Mouse (Mus musculus) adrenal gland, adult (tissue): ENCODE results near the gene Haus8.
"Not testable (repeated sequence)": the region's sequence is repeated elsewhere in the genome, so short reads cannot be mapped to it uniquely, and the experiment has no call there.

ENCODE experiments used
- DNase-seq, 2 experiments: peaks; one replicate each; pipeline ENCODE4 v3.0.0; 2022 to 2023; ENCODE audit warnings: low spot score in 1 of 2; ENCODE audit not compliant: inconsistent age in 2 of 2

Gene Haus8

DNA sequence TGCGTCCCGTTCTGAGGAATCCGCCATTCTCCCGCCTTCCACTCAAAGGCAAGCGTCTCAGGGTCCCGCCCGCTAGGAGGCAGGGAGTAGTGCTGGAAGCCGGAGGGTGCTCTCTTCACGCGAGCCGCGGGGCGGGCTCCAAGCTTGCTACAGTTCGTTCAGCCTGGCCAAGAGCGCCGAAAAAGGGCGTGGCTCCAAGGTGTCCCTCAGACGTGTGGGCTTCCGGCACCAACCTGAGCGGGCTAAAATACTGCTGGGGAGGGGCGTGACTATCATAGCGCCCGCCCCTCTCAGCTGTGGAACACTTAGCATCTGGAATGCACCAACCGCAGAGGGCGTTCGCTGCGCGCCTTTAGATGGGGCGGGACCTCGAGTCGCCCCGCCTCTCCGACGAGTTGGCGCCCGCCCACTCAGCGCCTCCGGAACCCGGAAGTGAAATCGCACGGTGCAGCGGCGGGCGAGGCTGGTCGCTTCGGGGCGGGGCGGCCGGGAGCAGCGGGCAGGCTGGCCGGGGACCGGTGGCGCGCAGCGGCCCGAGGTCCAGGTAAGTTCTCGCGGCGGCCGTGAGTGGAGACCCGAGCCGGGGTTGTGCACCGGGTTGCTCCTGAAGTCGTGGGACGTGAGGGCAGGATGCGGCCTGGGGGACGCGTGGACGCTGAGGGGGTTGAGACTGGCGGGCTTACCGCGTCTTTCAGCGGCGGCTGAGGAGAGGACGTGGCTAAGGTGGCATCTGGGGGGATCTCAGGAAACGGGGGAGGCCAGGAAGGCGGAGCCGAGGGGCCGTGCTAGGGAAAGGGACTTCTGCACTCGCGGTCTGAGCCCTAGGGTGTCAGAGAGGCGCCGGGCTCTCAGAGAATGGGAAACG is at the start of gene Haus8, which contains the start of gene Myo9b:
Gene Haus8, minus strand, starts transcription at position 649 of the 865 bp plus-strand sequence.
Gene Myo9b, plus strand, starts transcription at position 429 of the 865 bp plus-strand sequence.
- DNase-seq, result peak; percentile 98 to 99

DNA sequence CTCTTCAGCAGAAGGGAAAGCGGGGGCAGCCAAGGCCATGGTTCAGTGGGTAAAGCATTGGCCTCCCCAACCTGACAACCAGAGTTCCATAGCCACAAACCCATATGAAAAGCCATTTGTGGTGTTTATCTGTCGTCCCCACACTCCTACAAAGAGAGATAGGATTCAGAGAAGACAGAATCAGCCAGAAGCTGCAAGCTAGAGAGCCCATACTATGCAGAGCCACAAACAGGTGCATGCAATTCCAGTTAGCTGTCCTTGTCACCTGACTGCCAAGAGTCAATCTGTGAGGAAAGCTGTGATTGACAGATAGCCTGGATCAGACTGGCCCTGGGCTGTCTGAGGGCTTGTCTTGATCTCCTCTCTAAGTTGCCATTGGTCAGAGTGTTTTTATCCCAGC is 47.0 kb upstream of the Haus8 start:
- not testable (repeated sequence) for DNase-seq

DNA sequence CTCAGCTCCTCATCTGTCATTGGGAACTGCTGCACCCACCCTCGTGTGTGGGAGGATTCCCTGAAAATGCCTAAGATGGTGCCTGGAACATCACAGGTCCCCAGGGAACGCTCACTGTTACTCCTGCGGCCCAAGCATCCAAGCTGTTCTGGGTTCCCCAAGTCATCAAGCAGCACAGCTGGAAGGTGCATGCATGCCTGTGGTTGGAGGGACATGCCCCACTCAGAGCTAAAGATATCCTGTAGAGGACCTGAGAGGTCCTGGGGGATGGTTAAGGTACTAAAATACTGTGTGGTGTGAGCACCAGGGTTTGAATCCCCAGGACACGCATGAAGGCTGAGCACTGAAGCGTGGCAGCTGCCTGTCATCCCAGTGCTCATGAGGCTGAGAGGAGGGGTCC is 45.9 kb upstream of the Haus8 start:
- not testable (repeated sequence) for DNase-seq

DNA sequence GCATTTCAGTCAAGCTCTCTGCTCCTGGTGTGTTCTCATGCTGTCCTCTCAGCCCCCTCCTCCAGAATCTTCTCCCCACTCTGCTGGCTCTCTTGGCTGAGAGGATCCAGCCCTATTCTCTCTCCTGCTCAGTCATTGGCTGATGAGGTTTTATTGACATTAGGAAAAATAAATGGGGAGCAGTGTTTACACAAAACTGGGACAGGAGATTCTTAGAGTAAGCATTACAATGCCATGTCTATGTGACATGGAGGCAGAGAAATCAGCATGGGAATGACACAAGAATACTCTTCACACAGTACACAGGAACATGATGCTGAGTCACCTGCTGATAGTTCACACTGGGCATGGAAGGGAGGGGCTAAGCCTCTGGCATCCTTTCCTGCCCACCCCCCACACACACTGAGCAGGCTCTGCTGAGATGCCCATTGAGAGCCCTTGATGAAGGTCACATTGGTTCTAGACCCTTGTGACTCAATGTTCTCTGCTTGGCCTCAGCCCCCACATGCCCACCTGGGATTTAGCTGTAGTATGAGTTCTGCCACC is 43.8 kb upstream of the Haus8 start:
- DNase-seq, result no peak

DNA sequence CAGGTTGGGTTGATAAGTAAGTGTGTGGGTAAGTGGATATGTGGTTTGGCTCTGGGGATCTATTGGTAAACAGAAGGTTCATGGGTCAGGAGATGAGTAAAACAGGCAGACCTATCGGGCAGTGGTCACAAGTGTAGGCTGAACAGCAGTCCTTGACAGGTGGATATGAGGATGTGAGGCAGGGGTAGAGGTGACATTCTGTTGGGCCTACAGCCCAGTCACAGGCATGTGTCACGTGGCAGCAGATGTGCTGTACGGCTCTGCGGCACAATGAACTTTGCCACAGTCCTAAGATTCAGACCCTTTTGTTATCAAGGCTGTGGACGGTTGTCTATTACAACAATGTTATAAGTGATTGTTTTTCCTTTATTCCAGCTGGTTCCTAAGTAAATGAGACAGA is 43.2 kb upstream of the Haus8 start:
- no peak for DNase-seq

GRCm38 (mm10) chr8:71313951-71314350 is 41.2 kb upstream of the Haus8 start:
- no peak for DNase-seq

GRCm38 (mm10) chr8:71312700-71313099 is 40.0 kb upstream of the Haus8 start:
- peak; percentile 82 to 91 for DNase-seq

DNA sequence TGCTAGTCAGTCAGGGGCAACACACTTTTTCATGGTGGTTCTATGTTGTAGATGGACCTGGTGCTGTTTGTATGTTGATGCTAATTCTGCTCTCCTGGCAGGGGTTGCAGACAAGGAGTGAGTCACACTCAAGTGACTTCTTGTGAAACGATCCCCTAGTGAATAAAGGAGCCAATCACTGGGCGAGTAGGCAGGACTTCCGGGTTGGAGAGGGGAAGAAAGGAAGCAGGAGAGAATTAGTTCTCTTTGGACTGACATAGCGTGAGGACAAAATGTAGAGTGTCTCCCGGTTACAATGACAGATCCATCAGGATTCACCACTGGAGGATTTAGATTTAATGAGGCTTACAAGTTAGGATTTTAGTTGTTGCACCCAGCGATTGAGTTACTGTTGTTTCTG is 37.7 kb upstream of the Haus8 start:
- peak; percentile 52 to 80 for DNase-seq

DNA sequence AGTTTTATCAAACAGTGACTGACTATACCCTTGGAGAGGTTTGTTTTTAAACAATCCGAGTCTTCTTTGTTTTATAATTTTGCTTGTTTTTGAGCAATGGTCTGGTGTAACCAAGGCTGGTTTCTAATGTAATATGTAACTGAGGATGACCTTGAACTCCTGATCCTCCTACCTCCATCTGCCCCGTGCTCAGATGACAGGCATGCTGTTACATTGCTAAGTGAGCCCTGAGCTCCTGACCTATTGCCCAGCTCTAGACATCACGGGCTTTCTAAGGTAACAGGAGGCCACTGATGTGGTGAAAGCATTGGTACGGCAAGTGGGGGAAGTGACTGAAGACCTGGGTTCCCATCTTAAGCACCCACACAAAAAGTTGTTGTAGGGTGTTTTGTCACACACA is 35.2 kb upstream of the Haus8 start:
- DNase-seq, result no peak

DNA sequence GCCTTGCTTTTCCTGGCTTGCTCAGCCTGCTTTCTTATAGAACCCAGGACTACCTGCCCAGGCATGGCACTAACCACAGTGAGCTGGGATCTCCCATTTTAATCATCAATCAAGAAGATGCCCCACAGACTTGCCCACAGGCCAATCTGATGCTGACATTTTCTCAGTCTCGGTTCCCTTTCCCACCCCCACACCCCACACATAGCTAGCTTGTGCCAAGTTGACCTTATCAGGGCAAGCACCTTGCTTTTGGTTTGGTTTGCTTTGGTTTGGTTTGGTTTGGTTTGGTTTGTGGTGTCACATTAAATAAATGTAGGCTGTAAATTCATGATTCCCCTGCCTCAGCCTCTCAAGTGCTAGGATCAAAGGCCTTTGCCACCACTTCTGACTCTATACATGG is 34.6 kb upstream of the Haus8 start:
- no peak for DNase-seq

DNA sequence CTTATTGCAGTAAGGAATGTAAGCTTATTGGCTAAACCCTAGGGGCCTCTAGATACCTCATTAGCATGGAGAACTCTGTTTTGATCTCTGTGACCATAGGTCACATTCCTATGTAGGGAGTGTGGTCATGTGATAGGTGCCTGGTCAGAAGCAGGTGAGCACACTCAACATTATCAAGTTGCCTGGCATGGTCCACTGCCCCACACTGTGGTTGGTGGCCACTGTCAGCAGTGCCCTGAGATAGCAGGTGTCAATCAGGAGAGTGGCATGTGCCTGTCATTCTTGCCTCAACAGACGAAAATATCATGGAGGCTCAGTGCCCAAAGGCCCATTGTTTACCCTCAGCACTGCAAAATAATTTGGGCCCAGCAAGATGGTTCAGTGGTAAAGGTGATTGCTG is 33.3 kb upstream of the Haus8 start:
- no peak for DNase-seq

GRCm38 (mm10) chr8:71303632-71304031 is 30.9 kb upstream of the Haus8 start:
- peak in 1 of 2 experiments; percentile 45 for DNase-seq

GRCm38 (mm10) chr8:71302788-71303187 is 30.1 kb upstream of the Haus8 start:
- DNase-seq, result no peak

GRCm38 (mm10) chr8:71299716-71300115 is 27.0 kb upstream of the Haus8 start:
- no peak for DNase-seq

- no peak for DNase-seq
Measured at GRCm38 (mm10) chr8:71297439-71297838, 24.7 kb upstream of the Haus8 start.

GRCm38 (mm10) chr8:71296784-71297183 is 24.1 kb upstream of the Haus8 start:
- no peak for DNase-seq

DNA sequence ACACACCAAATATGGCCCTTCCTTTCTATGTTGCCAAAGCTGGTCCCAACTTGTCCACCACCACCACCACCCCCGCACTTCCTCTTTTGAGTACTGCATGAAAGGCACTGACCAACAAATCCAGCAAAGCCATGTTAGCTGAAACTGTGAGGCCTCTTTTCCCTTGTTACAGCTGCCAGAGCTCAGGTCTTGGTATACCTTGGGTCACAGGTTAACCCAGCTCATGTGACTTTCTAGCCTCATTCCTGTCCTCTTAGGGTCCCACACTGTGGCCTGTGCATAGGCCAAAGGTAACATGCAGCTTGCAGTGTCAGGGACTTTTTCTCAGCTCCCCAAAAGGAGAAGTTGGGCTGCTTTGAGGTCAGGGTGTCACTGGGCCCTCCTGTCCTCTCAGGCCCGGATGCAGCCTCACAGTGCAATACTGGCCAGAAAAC is 23.5 kb upstream of the Haus8 start:
- DNase-seq, result peak in 1 of 2 experiments; percentile 56

GRCm38 (mm10) chr8:71293930-71294329 is 21.2 kb upstream of the Haus8 start:
- DNase-seq, result not testable (repeated sequence)

GRCm38 (mm10) chr8:71291351-71291750 is 18.6 kb upstream of the Haus8 start:
- no peak for DNase-seq

- DNase-seq, result no peak
Measured at GRCm38 (mm10) chr8:71290911-71291310, 18.2 kb upstream of the Haus8 start.

- DNase-seq, result no peak
Measured at GRCm38 (mm10) chr8:71290211-71290610, 17.5 kb upstream of the Haus8 start.

DNA sequence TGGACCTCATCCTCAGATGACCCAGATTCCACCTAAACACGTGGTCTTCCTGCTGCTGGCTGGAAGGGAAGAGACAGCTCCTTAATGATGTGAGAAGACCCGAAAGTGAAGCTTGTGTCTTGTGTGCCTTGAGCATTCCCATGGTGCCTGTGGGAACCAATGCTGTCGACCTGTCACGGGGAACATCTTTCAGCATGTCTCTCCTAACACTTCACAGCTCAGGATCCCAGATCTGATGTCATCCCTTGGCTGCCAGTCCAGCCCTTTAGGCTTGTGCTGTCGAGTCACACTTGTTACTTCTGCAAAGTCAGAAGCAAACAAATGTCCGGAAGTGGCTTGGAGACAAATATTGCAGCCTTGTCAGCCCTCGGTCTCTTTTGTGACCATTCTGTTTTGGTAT is 16.4 kb upstream of the Haus8 start:
- DNase-seq, result no peak
